Mouse (Mus musculus): ENCODE measurements around the gene Crtc2.
"Not testable (repeated sequence)": the region's sequence is repeated elsewhere in the genome, so short reads cannot be mapped to it uniquely, and the experiment has no call there.

DNA sequence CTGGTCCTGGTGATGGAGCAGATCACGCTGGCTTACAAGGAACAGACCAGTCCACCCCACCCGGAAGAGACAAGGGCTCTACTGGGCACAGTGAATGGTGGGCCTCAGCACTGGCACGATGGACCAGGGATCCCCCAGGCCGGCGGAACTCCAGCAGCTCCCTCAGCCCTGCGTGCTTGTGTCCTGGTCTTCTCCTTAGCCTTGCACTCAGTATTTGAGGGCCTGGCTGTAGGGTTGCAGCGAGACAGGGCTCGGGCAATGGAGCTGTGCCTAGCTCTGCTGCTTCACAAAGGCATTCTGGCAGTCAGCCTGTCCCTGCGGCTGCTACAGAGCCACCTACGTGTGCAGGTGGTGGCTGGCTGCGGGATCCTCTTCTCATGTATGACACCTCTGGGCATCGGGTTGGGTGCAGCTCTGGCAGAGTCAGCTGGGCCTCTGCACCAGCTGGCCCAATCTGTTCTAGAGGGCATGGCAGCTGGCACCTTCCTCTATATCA lies 2.2 kb upstream of the Crtc2 start:
- TF ChIP-seq CTCF (IDR thresholded peaks at IDR 0.05; ENCODE audit: low read depth, low read length); POLR2A (IDR thresholded peaks at IDR 0.05; ENCODE audit: borderline replicate concordance, low read depth, low read length): not testable (repeated sequence)

All from bone marrow macrophage, adult 2 months (primary cell).